Mouse (Mus musculus) ES-Bruce4 (cell line): ENCODE measurements around the gene Gpr55. TPM values are rescaled to one million over a fixed set of nuclear protein-coding genes. Genes with fewer than 3 reads are reported as not detected.

ENCODE experiments used
- H3K27ac ChIP-seq: 2 replicates; pipeline ENCODE4 v1.5.1; 2012; ENCODE audit warnings: low read length, inconsistent platforms; ENCODE audit not compliant: insufficient read depth
- H3K27me3 ChIP-seq: 2 replicates; pipeline ENCODE4 v1.6.1; 2012; ENCODE audit warnings: mild to moderate bottlenecking, low read length, inconsistent platforms; ENCODE audit not compliant: control insufficient read depth, poor library complexity, insufficient read depth, severe bottlenecking
- H3K36me3 ChIP-seq: 2 replicates; pipeline ENCODE4 v1.6.1; 2012; ENCODE audit warnings: inconsistent platforms, mild to moderate bottlenecking, low read length, moderate library complexity; ENCODE audit not compliant: control insufficient read depth, poor library complexity, insufficient read depth, severe bottlenecking
- H3K4me1 ChIP-seq: one replicate; pipeline ENCODE4 v1.8.1; 2011; ENCODE audit warnings: low read length; ENCODE audit not compliant: control insufficient read depth, insufficient read depth
- H3K4me3 ChIP-seq: 2 replicates; pipeline ENCODE4 v1.5.1; 2011; ENCODE audit warnings: low read depth, mild to moderate bottlenecking, low read length
- H3K9ac ChIP-seq: 2 replicates; pipeline ENCODE4 v1.6.1; 2012; ENCODE audit warnings: low read depth, mild to moderate bottlenecking, inconsistent platforms; ENCODE audit not compliant: poor library complexity, severe bottlenecking
- H3K9me3 ChIP-seq: replicated peaks from 2 replicates; pipeline ENCODE4 v1.6.1; 2012; ENCODE audit warnings: mild to moderate bottlenecking, low read length, inconsistent platforms; ENCODE audit not compliant: control insufficient read depth, poor library complexity, insufficient read depth, severe bottlenecking
- CTCF ChIP-seq: IDR thresholded peaks from one replicate; pipeline ENCODE4 v1.8.1; 2011; ENCODE audit warnings: low read depth, low read length
- EP300 ChIP-seq: IDR thresholded peaks from 2 replicates; pipeline ENCODE4 v1.6.1; 2011; ENCODE audit warnings: low read depth, low read length; ENCODE audit not compliant: insufficient read depth
- POLR2A ChIP-seq: IDR thresholded peaks from one replicate; pipeline ENCODE4 v1.8.1; 2011; ENCODE audit warnings: low read length; ENCODE audit not compliant: insufficient read depth
- polyA plus RNA-seq: library from polyadenylated mRNA; stranded (reverse); fragments of >200 nt; gene quantifications from 2 replicates; pipeline ENCODE4 v1.2.4, GENCODE M21; 2011; ENCODE audit warnings: low read depth; ENCODE audit not compliant: missing spikeins, insufficient read depth, insufficient read length

Gene Gpr55
- not detected in 2 replicates for polyA plus RNA-seq

DNA sequence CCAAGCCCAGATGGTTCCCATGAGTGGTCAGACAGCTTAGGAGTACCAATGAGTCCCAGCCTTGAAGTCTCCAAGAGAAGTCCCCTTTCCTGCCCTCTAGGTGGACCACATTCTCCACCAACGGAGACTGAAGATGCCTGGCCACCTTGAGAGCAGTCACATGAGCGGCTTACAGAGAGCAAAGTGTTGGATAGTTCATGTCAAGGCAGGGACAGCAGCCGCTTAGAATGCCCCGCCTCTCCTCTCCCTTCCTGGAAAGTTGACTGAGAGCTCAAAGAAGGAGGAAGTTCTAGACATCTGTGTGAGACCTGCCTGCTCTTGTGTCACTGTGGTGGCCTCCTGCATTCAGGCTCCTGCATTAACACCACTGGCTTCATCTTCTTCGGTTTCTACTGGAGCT lies at the start of gene Gpr55:
Gene Gpr55 (minus strand): TSS at position 135 of the 400 bp plus-strand sequence.
- no peak within 1 kb of the TSS for H3K4me3 ChIP-seq
- H3K27ac ChIP-seq: no peak within 1 kb of the TSS
- H3K9ac ChIP-seq: no peak within 1 kb of the TSS
- H3K36me3 ChIP-seq: no peaks in the 10 kb centered on the region
- H3K4me1 ChIP-seq: no peaks in the 10 kb centered on the region
- no peaks in the 10 kb centered on the region for H3K27me3 ChIP-seq
- H3K9me3 ChIP-seq: no peaks in the 10 kb centered on the region
- TF ChIP-seq CTCF (no peak), EP300 (no peak), POLR2A (no peak)

DNA sequence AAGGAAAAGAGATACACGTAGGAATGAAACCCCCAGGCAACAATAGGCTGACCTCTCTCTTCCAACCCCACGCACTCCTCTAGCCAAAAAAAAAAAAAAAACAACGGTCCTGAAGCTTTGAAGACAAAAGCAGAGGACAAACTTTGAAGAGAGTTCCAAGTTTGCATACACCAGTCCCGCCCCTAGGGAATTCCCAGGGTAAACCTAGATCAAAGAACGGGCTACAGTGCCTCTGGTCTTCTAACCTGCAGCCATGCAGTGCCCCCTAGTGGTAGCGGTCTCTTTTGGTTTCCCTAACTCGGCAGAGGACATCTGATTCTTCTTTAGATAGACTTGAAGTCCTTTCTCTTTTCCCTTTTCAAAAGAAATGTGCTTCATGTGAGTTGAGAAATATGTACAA lies 47.0 kb upstream of the Gpr55 start:
- Histone ChIP-seq H3K9me3 (peaks cover 18% of the 10 kb centered on the region), H3K36me3 (no peaks in the 10 kb centered on the region), H3K9ac (no peak overlapping the region), H3K27me3 (no peaks in the 10 kb centered on the region), H3K4me1 (no peaks in the 10 kb centered on the region), H3K27ac (no peak overlapping the region), H3K4me3 (no peak overlapping the region)
- TF ChIP-seq POLR2A: no peak
- TF ChIP-seq CTCF: peak; percentile 80

DNA sequence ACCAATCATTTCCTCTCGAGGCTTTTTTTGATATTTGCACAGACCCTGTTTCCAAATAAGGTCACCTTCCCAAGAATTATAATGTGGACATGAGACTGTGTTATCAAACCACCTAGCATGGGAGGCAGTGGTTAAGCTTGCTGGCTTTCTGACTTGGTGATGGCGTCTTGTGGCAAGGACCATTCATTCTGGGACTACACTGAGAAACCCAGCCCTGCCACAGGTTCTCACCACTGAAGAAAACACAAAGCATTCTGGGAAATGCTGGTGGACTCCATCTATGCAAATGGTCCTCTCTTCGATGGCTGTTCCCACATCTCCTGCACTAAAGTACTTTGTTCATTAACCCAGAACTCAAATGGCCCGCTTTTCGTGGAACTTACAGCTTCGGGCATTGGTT lies 45.2 kb upstream of the Gpr55 start:
- TF ChIP-seq CTCF: no peak
- TF ChIP-seq EP300: no peak
- no peak for TF ChIP-seq POLR2A
- Histone ChIP-seq H3K4me3 (no peak overlapping the region), H3K4me1 (no peaks in the 10 kb centered on the region), H3K36me3 (no peaks in the 10 kb centered on the region), H3K27ac (no peak overlapping the region), H3K9me3 (peaks cover under 1% of the 10 kb centered on the region), H3K9ac (no peak overlapping the region), H3K27me3 (no peaks in the 10 kb centered on the region)

DNA sequence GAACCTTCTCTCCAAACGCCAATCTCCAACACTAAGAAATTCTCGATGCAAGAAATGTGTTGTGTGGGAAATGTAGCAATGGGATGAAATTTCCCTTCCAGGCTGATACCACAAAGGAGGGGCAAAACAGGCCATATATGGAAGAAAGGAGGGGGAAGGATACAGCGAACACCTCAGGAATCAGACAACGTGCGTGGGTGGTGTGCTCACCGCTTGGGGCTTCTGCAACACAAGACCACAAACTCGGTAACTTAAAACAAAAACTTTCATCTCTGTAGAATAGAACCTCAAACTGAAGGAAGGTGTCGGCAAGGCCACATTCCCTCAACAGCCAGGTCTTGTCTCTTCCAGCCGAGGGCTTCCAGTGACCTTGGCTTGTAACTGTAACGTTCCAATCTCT lies 44.7 kb upstream of the Gpr55 start:
- no peak for TF ChIP-seq POLR2A
- no peak for TF ChIP-seq EP300
- TF ChIP-seq CTCF: no peak
- Histone ChIP-seq H3K9ac (no peak overlapping the region), H3K27ac (no peak overlapping the region), H3K4me1 (no peaks in the 10 kb centered on the region), H3K36me3 (no peaks in the 10 kb centered on the region), H3K9me3 (no peaks in the 10 kb centered on the region), H3K27me3 (no peaks in the 10 kb centered on the region), H3K4me3 (no peak overlapping the region)

DNA sequence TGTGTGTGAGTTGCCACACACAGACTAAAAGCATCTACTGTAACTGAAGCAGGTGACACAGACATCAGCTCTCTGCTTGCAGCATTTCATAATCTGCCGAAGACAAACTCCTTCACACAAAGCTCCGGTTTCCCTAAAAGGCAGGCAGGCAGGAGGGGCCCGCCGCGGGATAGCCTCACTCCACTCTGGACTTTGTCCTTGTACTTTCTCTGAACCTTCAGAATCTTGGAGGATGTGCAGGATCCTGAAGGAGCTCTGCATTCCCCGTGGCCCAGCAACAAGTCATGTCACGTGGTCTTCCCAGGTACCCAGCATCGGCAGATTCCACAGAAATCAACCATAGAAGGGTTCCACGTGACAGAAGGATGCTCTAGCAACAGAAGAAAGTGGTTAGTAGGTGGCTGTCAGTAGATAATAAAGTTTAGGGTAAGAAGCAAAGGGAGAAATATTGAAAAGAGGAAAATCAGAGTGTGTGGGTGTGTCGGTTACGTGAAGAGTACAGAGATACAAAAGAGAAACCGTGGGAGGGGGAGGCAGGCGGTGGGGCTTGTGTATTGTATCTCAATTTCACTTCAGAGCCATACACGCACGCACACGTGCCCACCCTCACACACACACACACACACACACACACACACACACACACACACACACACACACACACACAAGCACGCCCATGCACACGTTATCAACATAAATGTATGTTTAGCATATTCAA lies 39.2 kb upstream of the Gpr55 start:
- Histone ChIP-seq H3K27me3 (no peaks in the 10 kb centered on the region), H3K9me3 (no peaks in the 10 kb centered on the region), H3K4me1 (no peaks in the 10 kb centered on the region), H3K9ac (no peak overlapping the region), H3K27ac (no peak overlapping the region), H3K4me3 (no peak overlapping the region), H3K36me3 (no peaks in the 10 kb centered on the region)
- TF ChIP-seq EP300 (no peak), CTCF (no peak), POLR2A (no peak)

GRCm38 (mm10) chr1:85998012-85998411 lies 37.2 kb upstream of the Gpr55 start:
- Histone ChIP-seq H3K4me1 (no peaks in the 10 kb centered on the region), H3K9me3 (no peaks in the 10 kb centered on the region), H3K9ac (no peak overlapping the region), H3K27ac (no peak overlapping the region), H3K36me3 (no peaks in the 10 kb centered on the region), H3K4me3 (no peak overlapping the region), H3K27me3 (no peaks in the 10 kb centered on the region)
- TF ChIP-seq EP300: no peak
- no peak for TF ChIP-seq POLR2A
- TF ChIP-seq CTCF: no peak
